Mouse (Mus musculus) adrenal gland, adult 8-10 months (tissue): ENCODE results near the gene Ormdl1. TPM values are rescaled to one million over a fixed set of nuclear protein-coding genes. Genes with fewer than 3 reads are reported as not detected.
A peak's percentile ranks its signal among the peaks of the same experiment; 100 is the strongest.
"Not testable (repeated sequence)": the region's sequence is repeated elsewhere in the genome, so short reads cannot be mapped to it uniquely, and the experiment has no call there.

Source experiments
- DNase-seq: peaks from one replicate; pipeline ENCODE4 v3.0.0; 2022
- total RNA-seq, 4 experiments: library from RNA; stranded (reverse); gene quantifications; 2 replicates each; pipeline ENCODE4 v1.2.4; 2022

The Ormdl1 gene
- 10 to 100 TPM; 21.6 to 27.5 (median 25.1) TPM for total RNA-seq

DNA sequence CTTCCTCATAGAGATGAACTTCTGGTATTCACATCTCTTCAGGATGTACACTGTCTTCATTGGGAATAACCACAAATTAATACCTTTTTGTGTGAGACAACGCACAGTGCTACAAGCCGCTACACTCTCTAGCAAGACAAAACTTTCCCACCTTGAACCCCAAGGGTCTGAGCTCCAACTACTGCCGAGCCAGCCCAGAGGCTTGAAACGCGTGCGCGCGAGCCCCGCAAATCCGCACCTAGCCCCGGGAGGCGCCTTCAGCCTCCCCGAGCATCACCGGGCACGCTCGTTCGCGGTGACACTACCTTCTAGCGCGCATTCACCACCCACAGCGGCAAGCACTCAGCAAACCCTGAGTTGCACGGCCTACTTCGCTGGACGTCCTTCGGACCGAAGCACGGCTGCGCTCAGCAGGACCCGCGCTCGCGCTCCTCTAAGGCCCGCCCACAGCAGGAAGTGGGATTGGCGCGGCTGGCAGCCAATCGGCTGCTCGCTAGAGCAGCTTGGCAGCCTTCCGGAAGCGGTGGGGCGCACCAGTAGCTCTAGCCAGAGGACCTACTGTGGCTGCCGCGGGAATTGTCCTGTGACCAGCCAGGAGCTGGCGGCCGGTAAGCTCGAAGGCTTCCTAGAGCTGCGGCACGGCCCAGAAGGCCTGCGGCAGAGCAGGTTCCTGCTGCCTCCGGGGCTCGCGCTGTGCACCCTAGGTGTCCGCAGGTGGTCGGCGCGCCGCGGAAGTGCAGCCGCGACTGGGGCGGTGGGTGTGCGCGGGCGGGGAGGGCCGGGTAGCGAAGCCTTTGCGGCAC is at the start of gene Ormdl1, which contains the start of the genes Pms1 and Gm28778:
Ormdl1 (plus strand) TSS at position 515 of the 803 bp plus-strand sequence.
Pms1 (minus strand) TSS at position 438 of the 803 bp plus-strand sequence.
Gm28778 (plus strand) TSS at position 531 of the 803 bp plus-strand sequence.
- DNase-seq = peak; percentile 92

- not testable (repeated sequence) for DNase-seq
Measured at GRCm38 (mm10) chr1:53264958-53265612, 31.8 kb upstream of the Ormdl1 start.

DNA sequence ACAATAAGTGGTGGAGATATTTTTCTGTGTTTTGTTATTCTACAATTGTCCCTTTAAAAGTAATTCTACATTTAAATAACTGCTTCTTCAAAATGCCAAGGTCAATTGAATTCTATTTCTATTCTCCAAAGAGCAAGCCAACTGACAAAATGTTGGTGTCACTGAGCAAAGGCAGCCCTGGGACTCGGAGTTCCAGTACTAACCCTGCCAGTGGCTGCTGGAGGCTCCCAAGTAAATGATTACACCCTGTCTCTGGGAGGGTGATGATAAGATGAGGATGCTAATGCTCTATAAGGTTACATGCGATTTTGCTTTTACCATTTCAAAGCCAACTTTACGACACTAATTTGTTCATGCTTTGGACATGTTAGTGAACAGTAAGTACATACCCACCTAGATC is 27.0 kb upstream of the Ormdl1 start:
- peak; percentile 18 for DNase-seq

GRCm38 (mm10) chr1:53272646-53273045 is 24.2 kb upstream of the Ormdl1 start:
- peak; percentile 10 for DNase-seq

GRCm38 (mm10) chr1:53291197-53291596 is 5.7 kb upstream of the Ormdl1 start:
- DNase-seq = no peak

DNA sequence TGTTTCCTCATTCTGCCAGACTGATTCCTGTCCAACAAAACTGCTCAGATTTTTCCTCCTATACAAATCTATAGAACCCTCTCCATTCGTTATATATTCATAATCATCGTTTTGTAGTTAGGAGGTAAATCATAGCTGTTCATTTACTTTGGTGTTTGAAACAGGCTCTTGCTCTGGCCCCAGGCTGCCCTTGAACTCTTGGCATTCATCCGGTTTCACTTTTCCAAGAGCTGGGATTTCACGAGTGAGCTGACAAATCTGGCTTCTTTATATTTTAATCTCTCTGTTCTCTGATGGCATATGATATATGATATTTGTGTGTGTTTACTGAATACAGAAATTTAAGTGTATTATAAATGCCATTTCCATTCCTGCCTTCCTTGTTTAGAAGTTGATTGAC is 3.6 kb downstream of the Ormdl1 start:
- no peak for DNase-seq

DNA sequence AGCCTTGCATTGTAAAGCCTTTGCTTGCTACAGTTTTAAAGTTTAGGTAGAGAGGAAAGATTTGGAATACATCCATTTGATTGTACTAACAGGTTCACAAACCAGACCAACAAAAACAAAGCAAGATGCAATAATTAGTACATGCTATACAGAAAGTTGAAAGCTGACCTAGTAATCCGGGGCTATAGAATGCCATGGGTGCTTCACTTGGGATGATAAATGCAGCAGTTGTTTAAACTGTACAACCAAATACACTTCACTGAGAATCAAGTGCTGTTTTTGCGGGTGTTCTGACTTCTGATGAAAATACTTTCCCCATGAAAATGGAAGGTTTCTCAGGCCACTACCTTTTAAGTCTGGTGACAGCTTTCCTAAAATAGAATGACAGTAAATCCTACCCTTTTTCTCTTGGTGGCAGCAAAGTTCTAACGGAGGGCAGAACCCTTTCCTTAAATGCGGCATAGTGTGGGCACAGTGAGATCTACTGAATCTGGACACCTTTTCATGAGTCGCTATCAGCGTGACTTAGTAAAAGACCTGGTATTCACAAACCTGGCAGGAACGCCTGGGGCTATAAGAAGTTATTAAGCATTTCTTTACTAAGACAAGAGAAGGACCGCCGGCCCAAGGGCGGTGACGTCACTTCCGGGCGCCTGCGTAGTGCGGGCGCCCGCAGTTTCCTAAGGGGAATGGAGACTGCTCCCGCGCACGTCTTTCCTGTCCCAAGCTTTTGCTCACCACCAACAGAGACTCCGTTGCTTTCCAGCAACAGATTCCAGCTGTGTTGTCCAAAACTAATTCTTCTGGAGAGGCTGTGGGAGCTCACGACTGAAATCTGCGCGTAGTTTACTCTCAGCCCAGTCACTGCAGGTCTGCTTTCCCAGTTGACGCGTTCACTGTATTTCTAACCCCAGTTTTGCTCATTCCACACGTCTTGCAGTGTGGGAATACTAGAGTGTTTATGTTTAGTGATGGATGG is 16.4 kb downstream of the Ormdl1 start, which contains the start of gene Osgepl1:
Osgepl1 (plus strand) TSS at position 636 of the 979 bp plus-strand sequence.
- DNase-seq = peak; percentile 72

- DNase-seq = no peak
Measured at GRCm38 (mm10) chr1:53321662-53322344, 24.9 kb downstream of the Ormdl1 start.

DNA sequence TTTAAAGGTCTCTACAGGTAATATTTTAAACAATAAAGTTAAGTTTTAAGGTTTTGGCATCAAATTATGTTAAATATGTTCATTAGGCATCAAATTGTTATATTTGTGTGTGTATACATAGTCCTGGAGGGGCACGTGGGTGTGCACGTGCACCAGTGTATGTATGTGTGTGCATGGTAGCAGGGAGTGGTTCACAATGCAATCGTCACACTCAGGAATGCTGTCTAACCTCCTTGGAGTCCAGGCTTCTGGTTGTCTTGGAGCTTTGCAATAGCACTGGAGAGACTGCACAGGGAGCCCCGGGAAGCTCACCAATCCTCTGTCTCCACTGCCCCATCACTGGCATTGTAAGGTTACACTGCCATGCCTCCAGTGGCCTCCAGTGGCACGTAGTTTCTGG is 26.4 kb downstream of the Ormdl1 start:
- no peak for DNase-seq

DNA sequence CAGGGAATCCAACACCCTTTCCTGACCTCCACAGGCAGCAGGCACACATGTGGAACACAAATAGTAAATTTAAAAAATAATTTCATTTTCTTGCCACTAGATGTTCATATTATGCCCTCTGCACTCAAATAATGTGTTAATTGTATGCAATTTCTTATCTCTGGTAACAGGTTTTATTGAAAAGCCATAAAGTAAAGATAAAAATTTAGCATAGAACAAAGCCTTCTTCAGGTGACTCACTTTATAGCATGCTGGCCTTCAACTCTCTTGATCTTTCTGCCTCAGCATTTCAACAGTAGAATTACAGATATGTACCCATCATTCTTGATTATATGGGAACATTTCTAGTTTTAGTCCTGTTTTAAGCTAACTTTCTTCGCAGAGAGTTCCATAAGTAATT is 27.4 kb downstream of the Ormdl1 start:
- DNase-seq = no peak

- no peak for DNase-seq
Measured at GRCm38 (mm10) chr1:53324827-53325494, 28.1 kb downstream of the Ormdl1 start.

DNA sequence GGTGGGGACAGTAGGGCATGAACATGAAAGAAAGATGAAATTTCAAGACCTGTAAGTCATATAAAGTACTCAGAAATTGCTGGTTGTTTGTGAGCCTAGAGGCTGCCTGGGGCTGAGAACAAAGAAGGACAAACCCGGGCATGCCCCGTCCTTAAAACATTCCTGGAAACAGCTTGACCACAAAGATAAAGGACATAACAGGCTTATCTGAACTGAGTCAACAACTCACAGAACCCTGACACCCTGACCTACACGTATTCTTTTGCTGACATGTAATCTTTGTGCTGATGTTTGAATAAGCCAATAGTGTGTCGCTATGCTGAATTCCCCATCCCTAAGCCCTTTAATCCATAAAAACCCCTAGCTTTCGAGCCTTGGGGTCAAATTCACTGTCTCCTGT is 36.6 kb downstream of the Ormdl1 start:
- DNase-seq = not testable (repeated sequence)

DNA sequence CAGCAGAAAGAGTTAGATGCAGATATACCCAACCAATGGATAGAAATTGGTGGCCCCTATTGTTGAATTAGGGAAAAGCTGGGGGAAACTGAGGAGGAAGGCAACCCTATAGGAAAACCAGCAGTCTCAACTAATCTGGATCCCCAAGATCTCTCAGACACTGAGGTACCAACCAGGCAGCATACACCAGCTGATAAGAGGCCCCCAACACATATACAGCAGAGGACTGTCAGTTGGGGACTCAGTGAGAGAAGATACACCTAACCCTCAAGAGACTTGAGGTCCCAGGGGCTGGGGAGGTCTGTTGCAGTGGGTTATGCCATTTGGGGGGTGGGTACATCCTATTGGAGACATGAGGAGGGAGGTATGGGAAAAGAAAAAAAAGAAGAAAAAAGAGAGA is 38.6 kb downstream of the Ormdl1 start:
- DNase-seq = no peak

DNA sequence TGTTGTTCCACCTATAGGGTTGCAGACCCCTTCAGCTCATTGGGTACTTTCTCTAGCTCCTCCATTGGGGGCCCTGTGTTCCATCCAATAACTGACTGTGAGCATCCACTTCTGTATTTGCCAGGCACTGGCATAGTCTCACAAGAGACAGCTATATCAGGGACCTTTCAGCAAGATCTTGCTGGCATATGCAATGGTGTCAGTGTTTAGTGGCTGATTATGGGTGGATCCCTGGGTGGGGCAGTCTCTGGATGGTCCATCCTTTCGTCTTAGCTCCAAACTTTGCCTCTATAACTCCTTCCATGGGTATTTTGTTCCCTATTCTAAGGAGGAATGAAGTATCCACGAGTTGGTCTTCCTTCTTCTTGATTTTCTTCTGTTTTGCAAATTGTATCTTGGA is 40.5 kb downstream of the Ormdl1 start:
- DNase-seq = not testable (repeated sequence)

DNA sequence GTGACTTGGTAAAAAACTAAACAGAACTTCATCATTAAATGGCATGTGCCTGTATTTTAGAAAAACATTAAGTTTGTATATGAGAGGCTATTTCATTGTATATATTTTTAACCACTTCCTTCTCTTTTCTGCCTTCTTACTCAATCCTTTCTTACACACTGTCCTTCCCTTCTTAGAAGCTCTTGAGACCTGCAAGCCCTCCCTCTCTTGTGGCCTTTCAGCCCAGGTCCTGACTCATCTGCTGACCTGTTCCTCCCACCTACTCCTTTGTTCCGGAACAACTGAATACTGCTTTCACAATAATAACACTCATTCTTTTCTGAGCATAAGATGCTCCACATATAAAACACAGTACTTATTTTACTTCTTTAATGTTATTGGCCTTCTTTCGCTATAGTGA is 44.2 kb downstream of the Ormdl1 start:
- DNase-seq = no peak

DNA sequence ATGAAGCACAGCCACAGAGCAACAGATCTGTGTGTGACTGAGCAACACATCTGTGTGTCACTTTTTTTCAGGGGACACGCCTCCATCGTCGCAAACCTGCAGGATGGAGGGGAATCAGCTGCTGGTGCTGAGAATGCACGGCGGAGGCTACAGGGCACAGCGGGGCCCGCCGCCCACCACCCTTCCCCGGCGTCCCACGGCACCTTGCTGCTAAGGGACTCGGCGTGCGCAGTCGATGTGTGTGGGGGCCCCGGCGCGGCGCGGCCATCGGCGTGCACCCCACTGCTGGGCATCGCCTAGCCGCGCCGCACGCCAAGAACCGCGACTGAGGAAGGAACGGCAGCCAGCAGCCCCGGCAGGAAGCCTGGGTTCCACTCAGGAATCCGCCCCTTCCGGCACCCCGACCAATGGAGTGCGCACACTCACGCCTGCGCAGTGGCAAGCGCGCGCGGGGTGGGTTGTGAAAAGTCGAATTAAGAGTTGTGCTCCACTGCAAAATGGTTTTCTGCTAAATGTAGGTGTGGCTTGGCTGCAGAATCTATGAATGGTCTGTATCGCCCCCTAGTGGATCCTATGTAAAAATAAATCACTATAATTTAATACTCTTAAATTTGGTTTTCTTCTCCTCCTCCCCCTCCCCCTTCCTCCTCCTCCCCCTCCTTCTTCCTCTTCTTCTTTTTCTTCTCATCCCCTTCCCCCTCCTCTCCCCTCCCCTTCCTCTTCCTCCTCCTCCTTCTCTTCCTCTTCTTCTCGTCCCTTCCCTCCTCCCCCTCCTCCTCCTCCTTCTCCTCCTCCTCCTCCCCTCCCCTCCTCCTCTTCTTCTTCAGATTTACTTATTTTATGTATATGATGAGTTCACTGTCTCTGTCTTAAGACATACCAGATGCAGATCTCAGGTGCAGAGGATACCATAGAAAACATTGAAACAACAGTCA is 55.7 kb downstream of the Ormdl1 start, which contains the start of the genes Asdurf, Gm28551 and Asnsd1:
Asdurf (minus strand) TSS at position 293 of the 935 bp plus-strand sequence.
Gm28551 (minus strand) TSS at position 341 of the 935 bp plus-strand sequence.
Asnsd1 (minus strand) TSS at position 426 of the 935 bp plus-strand sequence.
- DNase-seq = peak; percentile 97

GRCm38 (mm10) chr1:53358988-53359387 is 62.1 kb downstream of the Ormdl1 start:
- DNase-seq = no peak
